Mouse (Mus musculus): ENCODE measurements at regions not wholly inside any gene's neighbourhood (a gene's known extent, or its start where the extent isn't known, plus 50 kb on each side); places are given as distances from the start of the nearest gene placed in this dataset.
"Not testable (repeated sequence)": the region's sequence is repeated elsewhere in the genome, so short reads cannot be mapped to it uniquely, and the experiment has no call there.

GRCm38 (mm10) chr1:184669173-184669572 is 63.2 kb downstream of the Hlx start:
- DNase-seq (ENCODE audit: low spot score in 2 of 2) = not testable (repeated sequence)

- DNase-seq (ENCODE audit: low spot score in 2 of 2) = no peak
Observed at GRCm38 (mm10) chr1:184668428-184668827, 64.0 kb downstream of the Hlx start.

GRCm38 (mm10) chr1:184668022-184668421 is 64.4 kb downstream of the Hlx start:
- DNase-seq (ENCODE audit: low spot score in 2 of 2) = no peak

GRCm38 (mm10) chr1:184665243-184665642 is 67.2 kb downstream of the Hlx start:
- DNase-seq (ENCODE audit: low spot score in 2 of 2) = no peak

GRCm38 (mm10) chr1:184664098-184664375 is 68.4 kb downstream of the Hlx start:
- no peak for DNase-seq (ENCODE audit: low spot score in 2 of 2)

GRCm38 (mm10) chr1:184663300-184664097 is 68.9 kb downstream of the Hlx start:
- DNase-seq (ENCODE audit: low spot score in 2 of 2) = no peak

- no peak for DNase-seq (ENCODE audit: low spot score in 2 of 2)
Observed at GRCm38 (mm10) chr1:184650541-184651105, 81.8 kb downstream of the Hlx start.

GRCm38 (mm10) chr1:184647920-184648540 is 84.4 kb downstream of the Hlx start:
- no peak for DNase-seq (ENCODE audit: low spot score in 2 of 2)

- DNase-seq (ENCODE audit: low spot score in 2 of 2) = no peak
Observed at GRCm38 (mm10) chr1:184644767-184645598, 87.4 kb downstream of the Hlx start.

GRCm38 (mm10) chr1:184630695-184631475 is 101.5 kb downstream of the Hlx start:
- DNase-seq (ENCODE audit: low spot score in 2 of 2) = no peak

- no peak for DNase-seq (ENCODE audit: low spot score in 2 of 2)
Observed at GRCm38 (mm10) chr1:184629194-184629593, 103.2 kb downstream of the Hlx start.

- no peak for DNase-seq (ENCODE audit: low spot score in 2 of 2)
Observed at GRCm38 (mm10) chr1:184628566-184629168, 103.8 kb downstream of the Hlx start.

- DNase-seq (ENCODE audit: low spot score in 2 of 2) = no peak
Observed at GRCm38 (mm10) chr1:184622462-184622861, 110.0 kb downstream of the Hlx start.

GRCm38 (mm10) chr1:184621950-184622349 is 110.5 kb downstream of the Hlx start:
- DNase-seq (ENCODE audit: low spot score in 2 of 2) = no peak

- DNase-seq (ENCODE audit: low spot score in 2 of 2) = no peak
Observed at GRCm38 (mm10) chr1:184617853-184618454, 114.5 kb downstream of the Hlx start.

GRCm38 (mm10) chr1:184615991-184616390 is 116.4 kb downstream of the Hlx start:
- no peak for DNase-seq (ENCODE audit: low spot score in 2 of 2)

GRCm38 (mm10) chr1:184614699-184615415 is 117.6 kb downstream of the Hlx start:
- DNase-seq (ENCODE audit: low spot score in 2 of 2) = no peak

- DNase-seq (ENCODE audit: low spot score in 2 of 2) = no peak
Observed at GRCm38 (mm10) chr1:184612880-184613279, 119.5 kb downstream of the Hlx start.

GRCm38 (mm10) chr1:184608938-184609337 is 123.5 kb downstream of the Hlx start:
- no peak for DNase-seq (ENCODE audit: low spot score in 2 of 2)

GRCm38 (mm10) chr1:184608338-184608737 is 124.1 kb downstream of the Hlx start:
- DNase-seq (ENCODE audit: low spot score in 2 of 2) = no peak

All from natural killer cell, adult 2 months (primary cell).